Mouse (Mus musculus) heart, adult 2 months (tissue): ENCODE data around the gene Fundc1.
"Not testable (repeated sequence)": the region's sequence is repeated elsewhere in the genome, so short reads cannot be mapped to it uniquely, and the experiment has no call there.

ENCODE experiments used
- CTCF ChIP-seq: fragments of 200-600 bp; IDR thresholded peaks from 2 replicates; pipeline ENCODE4 v1.8.1; 2022; ENCODE audit warnings: antibody characterized with exemption, mild to moderate bottlenecking, moderate library complexity
- EP300 ChIP-seq: fragments of 200-500 bp; IDR thresholded peaks from 2 replicates; pipeline ENCODE4 v1.6.1; 2011; ENCODE audit warnings: low read depth, low read length, control low read depth; ENCODE audit not compliant: insufficient read depth
- POLR2A ChIP-seq: fragments of 200-500 bp; IDR thresholded peaks from 2 replicates; pipeline ENCODE4 v1.6.1; 2011; ENCODE audit warnings: mild to moderate bottlenecking, low read depth, low read length, control low read depth; ENCODE audit not compliant: insufficient read depth

DNA sequence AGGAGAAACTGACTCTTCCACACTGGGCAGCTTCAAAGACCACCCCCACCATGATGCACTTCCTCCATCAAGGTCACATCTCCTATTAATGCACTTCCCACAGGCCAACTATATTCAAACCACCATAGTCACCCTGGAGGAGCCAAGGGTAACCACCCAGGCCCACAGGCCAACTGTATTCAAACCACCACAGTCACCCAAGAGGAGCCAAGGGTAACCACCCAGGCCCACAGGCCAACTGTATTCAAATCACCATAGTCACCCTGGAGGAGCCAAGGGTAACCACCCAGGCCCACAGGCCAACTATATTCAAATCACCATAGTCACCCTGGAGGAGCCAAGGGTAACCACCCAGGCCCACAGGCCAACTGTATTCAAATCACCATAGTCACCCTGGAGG lies 20.5 kb downstream of the Fundc1 start:
- not testable (repeated sequence) for TF ChIP-seq POLR2A, CTCF, EP300
